Mouse (Mus musculus) lung, embryonic 14.5 days (tissue): Measurements from ENCODE around the gene Taar1. TPM values are rescaled to one million over a fixed set of nuclear protein-coding genes. Genes with fewer than 3 reads are reported as not detected.

Experiments used
- ATAC-seq: fragments of 200-750 bp; cut with Nextera tagmentation; 2 replicates; pipeline ENCODE4 v1.8.0; 2017; ENCODE audit warnings: mild to moderate bottlenecking, moderate TSS enrichment, moderate library complexity; ENCODE audit not compliant: insufficient read depth
- DNase-seq: peaks from one replicate; pipeline ENCODE4 v3.0.0-alpha.2; 2015
- H3K27ac ChIP-seq: fragments of 300-500 bp; sonication (generic); 2 replicates; pipeline ENCODE4 v1.5.1; 2014; ENCODE audit warnings: low read depth, mild to moderate bottlenecking, moderate library complexity
- H3K27me3 ChIP-seq: fragments of 300-500 bp; sonication (generic); 2 replicates; pipeline ENCODE4 v1.6.1; 2014; ENCODE audit warnings: low read length, control low read depth; ENCODE audit not compliant: insufficient read depth
- H3K36me3 ChIP-seq: fragments of 300-500 bp; sonication (generic); 2 replicates; pipeline ENCODE4 v1.6.1; 2014; ENCODE audit warnings: control low read depth; ENCODE audit not compliant: insufficient read depth
- H3K4me1 ChIP-seq: fragments of 300-500 bp; sonication (generic); 2 replicates; pipeline ENCODE4 v1.6.1; 2014; ENCODE audit warnings: antibody characterized with exemption, control low read depth; ENCODE audit not compliant: insufficient read depth
- H3K4me2 ChIP-seq: fragments of 300-500 bp; sonication (generic); 2 replicates; pipeline ENCODE4 v1.6.1; 2014; ENCODE audit warnings: mild to moderate bottlenecking
- H3K4me3 ChIP-seq: fragments of 300-500 bp; sonication (generic); 2 replicates; pipeline ENCODE4 v1.5.1; 2014; ENCODE audit warnings: low read depth, low read length
- H3K9ac ChIP-seq: fragments of 300-500 bp; sonication (generic); 2 replicates; pipeline ENCODE4 v1.6.1; 2014
- H3K9me3 ChIP-seq: fragments of 300-500 bp; sonication (generic); 2 replicates; pipeline ENCODE4 v1.6.1; 2016; ENCODE audit warnings: low read depth, low read length, control low read depth
- CTCF ChIP-seq: IDR thresholded peaks from 2 replicates; pipeline ENCODE4 v1.5.1; 2016; ENCODE audit warnings: antibody characterized with exemption, low read depth
- WGBS: fragments of 180-500 bp; shearing (Covaris S2); extraction: QIAGEN DNeasy Blood & Tissue Kit; methylation state at CpG from one replicate; pipeline ENCODE4 v1.1.7; 2014; 5-methylcytosine and 5-hydroxymethylcytosine counted together
- polyA plus RNA-seq: library from polyadenylated mRNA; unstranded; fragments of >200 nt; fragmentation: Nextera tagmentation; extraction: Ambion mirVana; gene quantifications from 2 replicates; pipeline ENCODE4 v1.2.1, GENCODE M21; 2014

Taar1 gene
- not detected in 2 replicates for polyA plus RNA-seq

GRCm38 (mm10) chr10:23920056-23920455, at the start of gene Taar1:
Gene Taar1, plus strand, starts transcription at chr10:23920356.
- H3K9me3 ChIP-seq: no peaks in the 10 kb centered on the region
- 84% methylated on average over 4 of the region's 4 CpGs for WGBS
- no peaks in the 10 kb centered on the region for H3K36me3 ChIP-seq
- ATAC-seq (no peak), DNase-seq (no peak)
- no peak within 1 kb of the TSS for H3K4me2 ChIP-seq
- H3K27ac ChIP-seq: no peak within 1 kb of the TSS
- TF ChIP-seq CTCF: no peak
- H3K27me3 ChIP-seq: no peaks in the 10 kb centered on the region
- H3K9ac ChIP-seq: no peak within 1 kb of the TSS
- H3K4me3 ChIP-seq: no peak within 1 kb of the TSS
- no peaks in the 10 kb centered on the region for H3K4me1 ChIP-seq

DNA sequence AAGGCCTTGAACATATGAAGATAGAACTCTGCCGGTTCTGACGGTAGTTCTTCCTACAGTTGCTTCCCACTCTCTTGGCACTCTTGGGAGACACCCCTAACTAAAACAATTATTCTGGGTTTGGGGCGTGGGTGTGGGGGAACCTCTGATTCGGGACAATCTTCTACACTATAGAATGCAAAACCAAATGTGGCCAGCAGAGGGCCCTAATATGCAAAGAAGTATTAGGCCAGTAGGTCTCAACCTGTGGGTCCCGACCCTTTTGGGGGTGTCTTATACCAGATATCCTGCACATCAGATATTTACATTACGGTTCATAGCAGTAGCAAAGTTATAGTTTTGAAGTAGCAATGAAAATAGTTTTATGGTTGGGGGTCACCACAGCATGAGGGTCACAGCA, 39.5 kb upstream of the Taar1 start:
- no peak for ATAC-seq
- 81% methylated on average over 6 of the region's 6 CpGs for WGBS
- peak; percentile 34 for TF ChIP-seq CTCF

DNA sequence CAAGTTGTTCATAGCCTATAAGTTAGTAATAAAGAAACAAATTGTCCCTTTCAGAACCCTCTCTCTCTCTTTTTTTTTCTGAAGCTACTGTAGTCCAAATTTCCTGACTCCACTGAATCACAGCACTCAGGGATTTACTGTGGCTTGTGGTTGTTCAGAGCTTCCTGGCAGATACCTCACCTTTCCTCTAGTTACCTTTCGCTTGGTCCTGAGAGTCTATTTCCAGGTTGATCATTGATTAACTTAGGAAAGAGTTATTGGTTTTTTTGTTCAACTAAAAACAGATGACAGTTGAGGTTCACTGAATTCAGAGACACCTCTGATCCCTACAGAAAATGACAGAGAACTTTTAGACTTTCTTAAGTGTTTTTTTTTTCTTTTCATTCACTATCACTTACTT, 35.2 kb upstream of the Taar1 start:
- no peaks in the 10 kb centered on the region for H3K4me1 ChIP-seq
- ATAC-seq: no peak
- no peak overlapping the region for H3K4me3 ChIP-seq
- no peak for TF ChIP-seq CTCF
- no peak overlapping the region for H3K4me2 ChIP-seq
- DNase-seq: no peak
- no peaks in the 10 kb centered on the region for H3K9me3 ChIP-seq
- H3K27me3 ChIP-seq: no peaks in the 10 kb centered on the region
- no peak overlapping the region for H3K9ac ChIP-seq
- WGBS: 95% methylated on average over 1 of the region's 1 CpGs
- no peaks in the 10 kb centered on the region for H3K36me3 ChIP-seq
- no peak overlapping the region for H3K27ac ChIP-seq

More for the DNA sequence above, 39.5 kb upstream of the Taar1 start:
- H3K9ac ChIP-seq: no peak overlapping the region
- no peaks in the 10 kb centered on the region for H3K27me3 ChIP-seq
- H3K4me1 ChIP-seq: no peaks in the 10 kb centered on the region
- no peak overlapping the region for H3K27ac ChIP-seq
- H3K36me3 ChIP-seq: no peaks in the 10 kb centered on the region
- H3K4me2 ChIP-seq: no peak overlapping the region
- H3K9me3 ChIP-seq: no peaks in the 10 kb centered on the region
- no peak overlapping the region for H3K4me3 ChIP-seq
- DNase-seq: peak; percentile 17

GRCm38 (mm10) chr10:23886060-23886459, 34.1 kb upstream of the Taar1 start:
- no peak overlapping the region for H3K9ac ChIP-seq

DNA sequence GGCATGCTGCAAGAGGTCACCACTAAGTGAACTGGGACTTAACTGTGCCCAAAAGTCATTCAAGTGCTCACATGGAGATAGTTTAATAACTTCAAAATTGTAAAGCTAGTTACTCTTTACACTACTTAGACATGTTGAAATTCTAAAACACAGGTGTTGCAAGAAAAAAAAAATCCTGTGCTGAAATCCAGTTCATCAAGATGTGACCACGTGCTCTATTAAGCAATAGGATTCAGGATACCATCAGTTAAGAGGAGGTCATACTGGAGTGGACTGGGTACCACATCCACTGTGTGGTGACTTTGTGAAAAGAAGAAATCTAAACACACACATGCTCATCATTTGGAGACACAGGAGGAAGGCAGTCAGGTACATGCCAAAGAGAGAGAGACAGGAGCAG, 27.2 kb upstream of the Taar1 start:
- no peak for ATAC-seq
- Histone ChIP-seq H3K36me3 (no peaks in the 10 kb centered on the region), H3K27me3 (no peaks in the 10 kb centered on the region), H3K4me1 (peaks cover 3% of the 10 kb centered on the region; the same call in 1 of the 2 replicates), H3K9me3 (no peaks in the 10 kb centered on the region), H3K4me2 (no peak overlapping the region), H3K4me3 (no peak overlapping the region), H3K9ac (no peak overlapping the region), H3K27ac (no peak overlapping the region)
- 87% methylated on average over 1 of the region's 1 CpGs for WGBS
- no peak for TF ChIP-seq CTCF
- no peak for DNase-seq

More at GRCm38 (mm10) chr10:23886060-23886459, 34.1 kb upstream of the Taar1 start:
- ATAC-seq (no peak), DNase-seq (no peak)
- Histone ChIP-seq H3K4me1 (no peaks in the 10 kb centered on the region), H3K27ac (no peak overlapping the region), H3K36me3 (no peaks in the 10 kb centered on the region), H3K9me3 (no peaks in the 10 kb centered on the region), H3K4me3 (no peak overlapping the region), H3K4me2 (no peak overlapping the region), H3K27me3 (no peaks in the 10 kb centered on the region)
- 85% methylated on average over 3 of the region's 3 CpGs for WGBS
- TF ChIP-seq CTCF: no peak

DNA sequence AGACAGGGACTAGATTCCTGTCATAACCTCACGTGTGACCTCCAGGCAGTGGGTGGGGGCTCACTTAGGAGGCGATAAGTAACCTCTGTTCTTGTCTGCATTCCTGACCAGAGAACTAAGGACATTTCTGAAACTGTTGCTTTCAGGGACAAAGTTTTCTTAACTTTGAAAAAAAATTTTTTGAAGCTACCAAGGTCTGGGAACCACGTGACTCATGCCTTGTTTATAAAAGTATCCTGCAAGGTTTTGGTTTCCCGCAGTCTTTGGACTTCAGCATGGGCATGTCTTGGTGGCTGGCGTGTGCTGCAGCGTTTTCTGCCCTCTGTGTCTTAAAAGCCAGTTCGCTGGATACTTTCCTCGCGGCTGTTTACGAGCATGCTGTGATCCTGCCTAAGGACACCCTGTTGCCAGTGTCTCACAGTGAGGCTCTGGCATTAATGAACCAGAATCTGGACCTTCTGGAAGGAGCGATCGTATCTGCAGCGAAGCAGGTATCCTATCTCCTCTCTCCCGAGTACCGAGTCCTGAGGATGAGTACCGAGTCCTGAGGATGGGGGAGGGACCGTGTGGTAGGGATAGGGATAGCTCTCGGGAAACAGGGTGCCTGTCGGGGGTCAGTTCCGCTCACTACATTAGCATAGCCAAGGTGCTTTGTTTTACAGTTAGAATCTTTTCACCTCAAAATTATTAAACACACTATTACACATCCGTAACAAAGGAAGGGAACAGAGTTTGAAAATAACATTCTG, 25.4 kb upstream of the Taar1 start, which contains the start of gene Vnn1:
Gene Vnn1 (plus strand): TSS at position 88 of the 749 bp plus-strand sequence.
- peak within 1 kb of the TSS; percentile 42 for H3K9ac ChIP-seq
- peak; percentile 42 for DNase-seq

GRCm38 (mm10) chr10:23895376-23895775, 24.8 kb upstream of the Taar1 start:
- Histone ChIP-seq H3K36me3 (no peaks in the 10 kb centered on the region), H3K4me2 (peak overlapping the region; percentile 68), H3K4me1 (peaks cover 3% of the 10 kb centered on the region; the same call in 1 of the 2 replicates), H3K9me3 (no peaks in the 10 kb centered on the region), H3K27ac (no peak overlapping the region), H3K27me3 (no peaks in the 10 kb centered on the region), H3K4me3 (no peak overlapping the region), H3K9ac (no peak overlapping the region)
- WGBS: 64% methylated on average over 7 of the region's 7 CpGs
- ATAC-seq (no peak), DNase-seq (no peak)
- no peak for TF ChIP-seq CTCF

More for the DNA sequence above, 25.4 kb upstream of the Taar1 start, which contains the start of gene Vnn1:
- peak within 1 kb of the TSS; percentile 68 for H3K4me2 ChIP-seq
- 16% methylated on average over 21 of the region's 21 CpGs for WGBS
- ATAC-seq: no peak; the same call in 1 of the 2 replicates
- no peaks in the 10 kb centered on the region for H3K36me3 ChIP-seq
- no peaks in the 10 kb centered on the region for H3K27me3 ChIP-seq
- H3K4me1 ChIP-seq: peaks cover 3% of the 10 kb centered on the region; the same call in 1 of the 2 replicates
- TF ChIP-seq CTCF: no peak
- H3K4me3 ChIP-seq: peak within 1 kb of the TSS; percentile 31
- H3K27ac ChIP-seq: no peak within 1 kb of the TSS
- H3K9me3 ChIP-seq: no peaks in the 10 kb centered on the region
